Mouse (Mus musculus) large intestine, adult 2 months (tissue): Measurements from ENCODE around the gene Zfp54. TPM values are rescaled to one million over a fixed set of nuclear protein-coding genes. Genes with fewer than 3 reads are reported as not detected.

Experiments used
- polyA plus RNA-seq: library from polyadenylated mRNA; depleted of rRNA; stranded (reverse); fragments of >200 nt; gene quantifications from 2 replicates; pipeline ENCODE4 v1.2.3, GENCODE M21; 2012; rRNA removed

Gene Zfp54
- polyA plus RNA-seq, 1 experiment: 1.4 TPM

Other genes with a start within 250 kb of the Zfp54 start
- gene Vmn1r234, start 197.1 kb upstream of the Zfp54 start, polyA plus RNA-seq: not detected in 2 replicates
- gene Vmn1r235, start 166.8 kb upstream of the Zfp54 start, polyA plus RNA-seq: not detected in 2 replicates
- gene Vmn1r236, start 140.3 kb upstream of the Zfp54 start, polyA plus RNA-seq: not detected in 2 replicates
- gene Vmn1r237, start 111.4 kb upstream of the Zfp54 start, polyA plus RNA-seq: not detected in 2 replicates
- gene Zfp677, start 39.5 kb upstream of the Zfp54 start, polyA plus RNA-seq: 0.15 and 0.19 TPM in 2 replicates
- 0.83 and 1.3 TPM in 2 replicates for gene Zfp51, start 27.1 kb downstream of the Zfp54 start, polyA plus RNA-seq
- gene Zfp53, start 65.8 kb downstream of the Zfp54 start, polyA plus RNA-seq: 1.9 and 3.8 TPM in 2 replicates
- gene Zfp52, start 112.3 kb downstream of the Zfp54 start, polyA plus RNA-seq: 0.32 and 0.36 TPM in 2 replicates
- 1.4 and 2.4 TPM in 2 replicates for gene Zfp948, start 143.8 kb downstream of the Zfp54 start, polyA plus RNA-seq
- gene Zfp983, start 227.4 kb downstream of the Zfp54 start, polyA plus RNA-seq: 0.48 and 0.80 TPM in 2 replicates